In genomic region chr2:26590282-26590681, GRCm38 (mm10) we compare ENCODE assay signal across 12 mouse cellular contexts. TPM values are rescaled to one million over a fixed set of nuclear protein-coding genes. Genes with fewer than 3 reads are reported as not detected.
DNase-seq lines count a peak whose midpoint lies in the region; ATAC-seq and TF ChIP-seq lines count a peak whose summit lies in the region.
"Had no signal": no experiment of that assay in that cellular context is flagged by ENCODE, and none has a peak within 500 bp of the region (broad histone marks: within the 10 kb centered on the region; RNA-seq: fewer than 3 reads in every experiment).

No protein-coding gene starts in this region.

- ATAC-seq in embryonic facial prominence, embryonic 12.5 days (ENCODE audit: insufficient number of reproducible peaks, insufficient read depth, low FRiP score, low TSS enrichment), result no peak
- ATAC-seq in hindbrain, embryonic 16.5 days, result no peak
- ATAC-seq in hindbrain, embryonic 11.5 days (ENCODE audit: low FRiP score), result no peak
- no peak for ATAC-seq in lung, embryonic 15.5 days (ENCODE audit: borderline replicate concordance, extremely low read depth, low FRiP score, low TSS enrichment)
- ATAC-seq: forebrain, embryonic 13.5 days had no signal

- no peak for DNase-seq in embryonic facial prominence, embryonic 10.5 days (ENCODE audit: low spot score)
- DNase-seq in hindbrain, embryonic 11.5 days (ENCODE audit: low spot score), result no peak
- DNase-seq in lung, postnatal 14 days, result no peak
- DNase-seq in spleen, adult 12 weeks (ENCODE audit: low spot score), result no peak
- DNase-seq: cerebellum, adult 9-11 months had no signal

- H3K4me1 ChIP-seq in embryonic facial prominence, embryonic 12.5 days, result peaks cover 17% of the 10 kb centered on the region; the same call in 1 of the 2 replicates
- peaks cover 43% of the 10 kb centered on the region for H3K4me1 ChIP-seq in embryonic facial prominence, embryonic 10.5 days
- peaks cover 8% of the 10 kb centered on the region; the same call in 1 of the 2 replicates for H3K4me1 ChIP-seq in hindbrain, embryonic 16.5 days (ENCODE audit: control insufficient read depth, insufficient read depth, low read depth, low read length)
- H3K4me1 ChIP-seq in hindbrain, embryonic 11.5 days (replicated peaks; ENCODE audit: control insufficient read depth, insufficient read depth, low read length), result no peaks in the 10 kb centered on the region
- H3K4me1 ChIP-seq in lung, embryonic 15.5 days, result peaks cover 34% of the 10 kb centered on the region
- peaks cover 16% of the 10 kb centered on the region for H3K4me1 ChIP-seq in small intestine, adult 2 months (ENCODE audit: control insufficient read depth, insufficient read depth, insufficient read length, low read length)

- no peak for TF ChIP-seq POLR2A in small intestine, adult 2 months (IDR thresholded peaks at IDR 0.05; ENCODE audit: low read depth, low read length)

- no peak overlapping the region for H3K27ac ChIP-seq in embryonic facial prominence, embryonic 12.5 days
- no peak overlapping the region for H3K27ac ChIP-seq in embryonic facial prominence, embryonic 10.5 days (replicated peaks)
- H3K27ac ChIP-seq in hindbrain, embryonic 16.5 days (ENCODE audit: low read depth, low read length), result no peak overlapping the region
- H3K27ac ChIP-seq in hindbrain, embryonic 11.5 days (ENCODE audit: low read depth, low read length), result no peak overlapping the region
- H3K27ac ChIP-seq in lung, embryonic 15.5 days, result peak overlapping the region; percentile 51
- H3K27ac ChIP-seq in small intestine, adult 2 months (ENCODE audit: insufficient read depth, low read depth, low read length), result no peak overlapping the region
- H3K27ac ChIP-seq: forebrain, embryonic 13.5 days had no signal

- H3K4me2 ChIP-seq in embryonic facial prominence, embryonic 12.5 days (replicated peaks), result no peak overlapping the region
- H3K4me2 ChIP-seq in hindbrain, embryonic 16.5 days (ENCODE audit: low read length), result no peak overlapping the region
- no peak overlapping the region for H3K4me2 ChIP-seq in hindbrain, embryonic 11.5 days (replicated peaks; ENCODE audit: low read depth, low read length)
- H3K4me2 ChIP-seq in lung, embryonic 15.5 days, result peak overlapping the region; percentile 76
- H3K4me2 ChIP-seq: forebrain, embryonic 13.5 days had no signal

- WGBS in embryonic facial prominence, embryonic 12.5 days, result 92% methylated on average over 7 of the region's 7 CpGs
- 91% methylated on average over 7 of the region's 7 CpGs for WGBS in embryonic facial prominence, embryonic 10.5 days
- 89% methylated on average over 7 of the region's 7 CpGs for WGBS in hindbrain, embryonic 16.5 days
- 94% methylated on average over 7 of the region's 7 CpGs for WGBS in hindbrain, embryonic 11.5 days
- 83% methylated on average over 7 of the region's 7 CpGs for WGBS in lung, embryonic 15.5 days
- WGBS in small intestine, adult 2 months, result 91% methylated on average over 7 of the region's 7 CpGs

- TF ChIP-seq CTCF in small intestine, adult 2 months (IDR thresholded peaks at IDR 0.05; ENCODE audit: extremely low read depth, insufficient read length, insufficient replicate concordance, low read depth, low read length), result no peak

- 0 out of 2 replicates have a peak, but pooled peaks cover 5% of the 10 kb centered on the region for H3K36me3 ChIP-seq in embryonic facial prominence, embryonic 12.5 days
- H3K36me3 ChIP-seq in embryonic facial prominence, embryonic 10.5 days (replicated peaks), result peaks cover 21% of the 10 kb centered on the region
- no peaks in the 10 kb centered on the region for H3K36me3 ChIP-seq in hindbrain, embryonic 16.5 days (ENCODE audit: control insufficient read depth, insufficient read depth, low read length)
- H3K36me3 ChIP-seq in hindbrain, embryonic 11.5 days (ENCODE audit: control insufficient read depth, insufficient read depth, low read length), result no peaks in the 10 kb centered on the region
- H3K36me3 ChIP-seq in lung, embryonic 15.5 days, result peaks cover 24% of the 10 kb centered on the region; the same call in 1 of the 2 replicates
- H3K36me3 ChIP-seq in small intestine, adult 2 months (ENCODE audit: control insufficient read depth, insufficient read depth, low read length), result peaks cover 33% of the 10 kb centered on the region

- H3K9me3 ChIP-seq in embryonic facial prominence, embryonic 12.5 days, result no peaks in the 10 kb centered on the region
- H3K9me3 ChIP-seq in embryonic facial prominence, embryonic 10.5 days, result no peaks in the 10 kb centered on the region
- H3K9me3 ChIP-seq in hindbrain, embryonic 16.5 days (ENCODE audit: control insufficient read depth, low read length), result no peaks in the 10 kb centered on the region
- no peaks in the 10 kb centered on the region for H3K9me3 ChIP-seq in hindbrain, embryonic 11.5 days (ENCODE audit: control insufficient read depth, low read length)
- H3K9me3 ChIP-seq in lung, embryonic 15.5 days, result no peaks in the 10 kb centered on the region
- H3K9me3 ChIP-seq: forebrain, embryonic 13.5 days had no signal

- H3K4me3 ChIP-seq in embryonic facial prominence, embryonic 12.5 days, result no peak overlapping the region
- H3K4me3 ChIP-seq in embryonic facial prominence, embryonic 10.5 days, result no peak overlapping the region
- H3K4me3 ChIP-seq in hindbrain, embryonic 16.5 days (ENCODE audit: low read length), result no peak overlapping the region
- H3K4me3 ChIP-seq in hindbrain, embryonic 11.5 days (ENCODE audit: low read depth, low read length), result no peak overlapping the region
- peak overlapping the region; percentile 58; the same call in 1 of the 2 replicates for H3K4me3 ChIP-seq in lung, embryonic 15.5 days
- H3K4me3 ChIP-seq in small intestine, adult 2 months (ENCODE audit: low read depth, low read length), result peak overlapping the region; percentile 30
- H3K4me3 ChIP-seq: forebrain, embryonic 13.5 days had no signal

- 0 out of 2 replicates have a peak overlapping the region, but pooled peaks have one; percentile 20 for H3K9ac ChIP-seq in embryonic facial prominence, embryonic 12.5 days
- peak overlapping the region; percentile 17; the same call in 1 of the 2 replicates for H3K9ac ChIP-seq in hindbrain, embryonic 16.5 days (ENCODE audit: low read depth, low read length)
- no peak overlapping the region for H3K9ac ChIP-seq in hindbrain, embryonic 11.5 days (ENCODE audit: low read depth, low read length)
- H3K9ac ChIP-seq in lung, embryonic 15.5 days, result 0 out of 2 replicates have a peak overlapping the region, but pooled peaks have one; percentile 69
- H3K9ac ChIP-seq: forebrain, embryonic 13.5 days had no signal

- H3K27me3 ChIP-seq in embryonic facial prominence, embryonic 12.5 days, result no peaks in the 10 kb centered on the region
- H3K27me3 ChIP-seq in embryonic facial prominence, embryonic 10.5 days (replicated peaks; ENCODE audit: low read depth, poor library complexity, severe bottlenecking), result peaks cover 3% of the 10 kb centered on the region; the same call in 1 of the 2 replicates
- no peaks in the 10 kb centered on the region for H3K27me3 ChIP-seq in hindbrain, embryonic 16.5 days (replicated peaks; ENCODE audit: control insufficient read depth, insufficient read depth, low read length)
- H3K27me3 ChIP-seq in hindbrain, embryonic 11.5 days (ENCODE audit: control insufficient read depth, insufficient read depth, low read length), result no peaks in the 10 kb centered on the region; the same call in 1 of the 2 replicates
- no peaks in the 10 kb centered on the region for H3K27me3 ChIP-seq in lung, embryonic 15.5 days
- H3K27me3 ChIP-seq in small intestine, adult 2 months (ENCODE audit: control insufficient read depth, insufficient read depth, low read length), result no peaks in the 10 kb centered on the region; the same call in 1 of the 2 replicates
- H3K27me3 ChIP-seq: forebrain, embryonic 13.5 days had no signal

RNA-seq across cellular contexts. Expression of gene Gm20532, which starts 3.8 kb away (rescaled TPM):
- polyA plus RNA-seq in embryonic facial prominence, embryonic 12.5 days (2016; fragmentation: Nextera tagmentation; extraction: Ambion mirVana), result not detected in 2 replicates
- polyA plus RNA-seq in embryonic facial prominence, embryonic 10.5 days (2016; fragmentation: Nextera tagmentation; extraction: Ambion mirVana), result not detected in 2 replicates
- not detected in 2 replicates for polyA plus RNA-seq in hindbrain, embryonic 16.5 days (2015; fragmentation: Nextera tagmentation; extraction: Ambion mirVana)
- polyA plus RNA-seq in hindbrain, embryonic 11.5 days (2014; fragmentation: Nextera tagmentation; extraction: Ambion mirVana), result not detected in 2 replicates
- not detected in 2 replicates for polyA plus RNA-seq in lung, embryonic 15.5 days (2015; fragmentation: Nextera tagmentation; extraction: Ambion mirVana)
- polyA plus RNA-seq in small intestine, adult 2 months (2012; rRNA removed), result not detected in 2 replicates
- polyA plus RNA-seq: forebrain, embryonic 13.5 days; limb, embryonic 11.5 days; spleen, adult 2 months had no signal

RNA-seq across cellular contexts. Expression of gene Egfl7, which starts 10.5 kb away (rescaled TPM):
- 97.3 and 101 TPM in 2 replicates for polyA plus RNA-seq in embryonic facial prominence, embryonic 12.5 days (2016; fragmentation: Nextera tagmentation; extraction: Ambion mirVana)
- polyA plus RNA-seq in embryonic facial prominence, embryonic 10.5 days (2016; fragmentation: Nextera tagmentation; extraction: Ambion mirVana), result 93.2 and 96.6 TPM in 2 replicates
- polyA plus RNA-seq in hindbrain, embryonic 16.5 days (2015; fragmentation: Nextera tagmentation; extraction: Ambion mirVana), result 75.4 and 76.2 TPM in 2 replicates
- 62.7 and 65.2 TPM in 2 replicates for polyA plus RNA-seq in hindbrain, embryonic 11.5 days (2014; fragmentation: Nextera tagmentation; extraction: Ambion mirVana)
- 339 and 341 TPM in 2 replicates for polyA plus RNA-seq in lung, embryonic 15.5 days (2015; fragmentation: Nextera tagmentation; extraction: Ambion mirVana)
- 61.1 and 96.8 TPM in 2 replicates for polyA plus RNA-seq in small intestine, adult 2 months (2012; rRNA removed)

RNA-seq across cellular contexts. Expression of gene Agpat2, which starts 13.9 kb away (rescaled TPM):
- 17.0 and 17.8 TPM in 2 replicates for polyA plus RNA-seq in embryonic facial prominence, embryonic 12.5 days (2016; fragmentation: Nextera tagmentation; extraction: Ambion mirVana)
- polyA plus RNA-seq in embryonic facial prominence, embryonic 10.5 days (2016; fragmentation: Nextera tagmentation; extraction: Ambion mirVana), result 12.4 and 12.9 TPM in 2 replicates
- 6.2 and 7.2 TPM in 2 replicates for polyA plus RNA-seq in hindbrain, embryonic 16.5 days (2015; fragmentation: Nextera tagmentation; extraction: Ambion mirVana)
- polyA plus RNA-seq in hindbrain, embryonic 11.5 days (2014; fragmentation: Nextera tagmentation; extraction: Ambion mirVana), result 7.3 and 7.5 TPM in 2 replicates
- 39.1 and 41.1 TPM in 2 replicates for polyA plus RNA-seq in lung, embryonic 15.5 days (2015; fragmentation: Nextera tagmentation; extraction: Ambion mirVana)
- 288 and 515 TPM in 2 replicates for polyA plus RNA-seq in small intestine, adult 2 months (2012; rRNA removed)

RNA-seq across cellular contexts. Expression of gene Fam69b, which starts 38.0 kb away (rescaled TPM):
- 66.0 and 75.2 TPM in 2 replicates for polyA plus RNA-seq in embryonic facial prominence, embryonic 12.5 days (2016; fragmentation: Nextera tagmentation; extraction: Ambion mirVana)
- 39.9 and 43.8 TPM in 2 replicates for polyA plus RNA-seq in embryonic facial prominence, embryonic 10.5 days (2016; fragmentation: Nextera tagmentation; extraction: Ambion mirVana)
- 153 and 156 TPM in 2 replicates for polyA plus RNA-seq in hindbrain, embryonic 16.5 days (2015; fragmentation: Nextera tagmentation; extraction: Ambion mirVana)
- 38.4 and 45.5 TPM in 2 replicates for polyA plus RNA-seq in hindbrain, embryonic 11.5 days (2014; fragmentation: Nextera tagmentation; extraction: Ambion mirVana)
- polyA plus RNA-seq in lung, embryonic 15.5 days (2015; fragmentation: Nextera tagmentation; extraction: Ambion mirVana), result 21.8 and 23.5 TPM in 2 replicates
- polyA plus RNA-seq in small intestine, adult 2 months (2012; rRNA removed), result 5.0 and 7.7 TPM in 2 replicates

Comparison
In these comparisons a context has a peak if more than half of its experiments do, and no peak if none do; other contexts are left out.
1. H3K4me3 ChIP-seq: peak in lung, embryonic 15.5 days (single experiment) and small intestine, adult 2 months (single experiment); none in embryonic facial prominence, embryonic 12.5 days (single experiment), embryonic facial prominence, embryonic 10.5 days (single experiment), hindbrain, embryonic 16.5 days (single experiment) and hindbrain, embryonic 11.5 days (single experiment).